Mouse (Mus musculus): ENCODE measurements around the gene Ankrd28.
A peak's percentile ranks its signal among the peaks of the same experiment; 100 is the strongest.
"Not testable (repeated sequence)": the region's sequence is repeated elsewhere in the genome, so short reads cannot be mapped to it uniquely, and the experiment has no call there.

The Ankrd28 gene

GRCm38 (mm10) chr14:31830571-31831369, at the start of gene Ankrd28:
TSS of gene Ankrd28 (minus strand) at chr14:31830651.
- DNase-seq (ENCODE audit: low read depth, low spot score): peak; percentile 95
- Histone ChIP-seq H3K36me3 (ENCODE audit: control insufficient read depth, insufficient read depth, low read length, poor library complexity, severe bottlenecking) (no peaks in the 10 kb centered on the region), H3K27me3 (ENCODE audit: control insufficient read depth, insufficient read depth, low read length, poor library complexity, severe bottlenecking) (no peaks in the 10 kb centered on the region; the same call in 1 of the 2 replicates)

- DNase-seq (ENCODE audit: low read depth, low spot score): no peak
- H3K36me3 ChIP-seq (ENCODE audit: control insufficient read depth, insufficient read depth, low read length, poor library complexity, severe bottlenecking): no peaks in the 10 kb centered on the region
- no peaks in the 10 kb centered on the region for H3K27me3 ChIP-seq (ENCODE audit: control insufficient read depth, insufficient read depth, low read length, poor library complexity, severe bottlenecking)
Observed at GRCm38 (mm10) chr14:31879456-31879855, 49.0 kb upstream of the Ankrd28 start.

DNA sequence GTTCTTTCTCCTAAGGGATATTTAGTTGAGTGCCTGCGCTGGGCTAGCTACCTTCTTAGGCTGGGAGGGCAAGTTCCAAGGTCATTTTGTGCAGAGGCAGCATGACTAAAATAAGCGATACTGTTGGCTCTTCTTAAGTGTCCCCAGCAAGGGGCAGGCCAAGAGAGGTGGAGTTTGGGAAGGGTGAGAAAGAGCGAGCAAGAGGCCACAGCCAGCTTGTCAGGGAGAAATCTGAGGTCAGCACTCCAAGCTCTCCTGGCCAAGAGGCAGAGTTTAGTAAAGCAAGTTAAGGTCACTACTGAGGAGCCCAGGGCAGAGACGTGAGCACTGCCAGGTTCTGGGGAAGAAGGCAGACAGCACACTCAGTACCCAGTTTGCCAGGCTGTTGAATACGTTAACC, 41.7 kb upstream of the Ankrd28 start:
- Histone ChIP-seq H3K36me3 (ENCODE audit: control insufficient read depth, insufficient read depth, low read length, poor library complexity, severe bottlenecking) (no peaks in the 10 kb centered on the region), H3K27me3 (ENCODE audit: control insufficient read depth, insufficient read depth, low read length, poor library complexity, severe bottlenecking) (no peaks in the 10 kb centered on the region)
- no peak for DNase-seq (ENCODE audit: low read depth, low spot score)

DNA sequence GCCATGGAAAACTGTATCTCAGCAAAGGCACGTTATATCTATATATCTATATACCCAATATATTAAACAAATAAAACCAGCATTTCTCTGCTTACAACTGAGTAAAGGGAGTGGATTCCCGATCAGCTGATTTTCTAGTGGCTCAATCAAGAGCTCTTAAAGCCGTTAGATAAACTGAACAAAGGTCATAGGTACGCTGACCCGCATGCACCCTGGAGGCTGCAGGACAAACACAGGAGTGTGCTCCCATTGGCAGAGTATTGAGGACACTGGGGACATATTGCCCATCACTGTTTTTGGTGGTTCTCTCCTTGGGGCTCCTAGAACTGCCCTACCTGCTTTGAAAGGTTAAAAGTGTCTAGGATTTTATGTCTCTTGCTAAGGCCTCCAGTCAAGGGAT, 40.0 kb upstream of the Ankrd28 start:
- Histone ChIP-seq H3K36me3 (ENCODE audit: control insufficient read depth, insufficient read depth, low read length, poor library complexity, severe bottlenecking) (no peaks in the 10 kb centered on the region), H3K27me3 (ENCODE audit: control insufficient read depth, insufficient read depth, low read length, poor library complexity, severe bottlenecking) (no peaks in the 10 kb centered on the region)
- DNase-seq (ENCODE audit: low read depth, low spot score): no peak

- no peaks in the 10 kb centered on the region for H3K36me3 ChIP-seq (ENCODE audit: control insufficient read depth, insufficient read depth, low read length, poor library complexity, severe bottlenecking)
Observed at GRCm38 (mm10) chr14:31868591-31868990, 38.1 kb upstream of the Ankrd28 start.

DNA sequence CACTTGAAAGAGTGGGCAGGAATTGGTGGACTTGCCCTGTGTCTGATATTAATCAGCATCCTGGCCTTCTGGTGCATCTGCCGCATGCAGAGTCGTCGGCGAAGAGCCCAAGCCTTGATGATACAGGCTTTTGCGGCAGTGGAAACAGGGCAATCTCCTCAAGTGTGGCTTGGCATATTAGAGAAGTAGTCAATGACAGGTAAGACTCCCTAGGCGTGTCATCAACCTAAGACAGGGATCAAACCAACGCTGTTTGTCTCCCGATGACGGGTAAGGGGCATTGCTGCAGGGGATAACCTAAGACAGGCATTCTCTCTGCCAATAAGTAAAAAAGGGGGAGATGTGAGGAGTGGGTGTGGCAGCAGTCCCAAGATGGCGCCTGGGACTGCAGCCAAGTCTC, 35.9 kb upstream of the Ankrd28 start:
- H3K27me3 ChIP-seq (ENCODE audit: control insufficient read depth, insufficient read depth, low read length, poor library complexity, severe bottlenecking); H3K36me3 ChIP-seq (ENCODE audit: control insufficient read depth, insufficient read depth, low read length, poor library complexity, severe bottlenecking); DNase-seq (ENCODE audit: low read depth, low spot score): not testable (repeated sequence)

More at GRCm38 (mm10) chr14:31868591-31868990, 38.1 kb upstream of the Ankrd28 start:
- no peaks in the 10 kb centered on the region for H3K27me3 ChIP-seq (ENCODE audit: control insufficient read depth, insufficient read depth, low read length, poor library complexity, severe bottlenecking)
- DNase-seq (ENCODE audit: low read depth, low spot score): no peak

- no peaks in the 10 kb centered on the region for H3K36me3 ChIP-seq (ENCODE audit: control insufficient read depth, insufficient read depth, low read length, poor library complexity, severe bottlenecking)
- DNase-seq (ENCODE audit: low read depth, low spot score): no peak
- H3K27me3 ChIP-seq (ENCODE audit: control insufficient read depth, insufficient read depth, low read length, poor library complexity, severe bottlenecking): no peaks in the 10 kb centered on the region
Observed at GRCm38 (mm10) chr14:31858679-31859078, 28.2 kb upstream of the Ankrd28 start.

DNA sequence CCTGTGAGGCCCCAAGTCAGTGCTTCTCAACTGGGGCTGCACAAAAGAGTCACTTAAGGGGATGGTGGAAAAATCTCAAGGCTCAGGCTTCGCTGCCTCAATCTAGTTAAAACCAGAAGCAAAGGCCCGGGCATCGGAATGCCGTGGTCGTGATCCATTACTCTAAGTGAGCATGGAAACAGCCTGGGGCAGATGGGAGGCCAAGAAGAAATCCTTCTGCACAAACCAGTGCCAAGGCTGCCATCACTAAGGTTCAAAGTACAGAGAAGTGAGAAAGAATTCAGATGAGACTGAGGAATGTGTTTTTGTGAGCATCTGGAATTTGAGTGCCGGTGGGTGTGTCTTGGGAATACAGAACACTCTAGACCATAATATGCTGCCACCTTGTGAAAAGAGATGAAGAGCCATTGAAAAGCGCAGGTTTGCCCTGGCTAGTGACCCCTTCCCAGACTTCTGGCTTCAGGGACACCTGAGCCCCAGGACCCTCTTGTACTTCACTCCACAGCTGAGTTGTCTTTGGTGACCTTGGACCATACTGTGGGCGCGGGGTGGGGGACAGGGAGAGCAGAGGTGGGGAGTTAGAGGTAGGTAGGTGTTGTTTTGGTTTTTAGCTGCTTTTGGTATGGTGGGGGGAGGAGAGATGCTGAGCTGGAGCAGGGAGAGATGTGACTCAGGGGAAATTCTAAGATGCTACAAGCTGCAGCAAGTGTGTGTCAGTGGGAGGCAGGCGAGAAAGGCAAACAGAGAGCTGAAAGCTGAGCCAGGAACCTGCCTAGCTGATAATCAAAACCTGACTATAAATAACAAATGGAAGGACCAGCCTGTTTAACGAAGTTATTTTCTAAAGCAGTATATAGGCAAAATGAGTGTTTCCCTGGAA, 26.9 kb upstream of the Ankrd28 start:
- Histone ChIP-seq H3K36me3 (ENCODE audit: control insufficient read depth, insufficient read depth, low read length, poor library complexity, severe bottlenecking) (no peaks in the 10 kb centered on the region), H3K27me3 (ENCODE audit: control insufficient read depth, insufficient read depth, low read length, poor library complexity, severe bottlenecking) (no peaks in the 10 kb centered on the region)
- no peak for DNase-seq (ENCODE audit: low read depth, low spot score)

DNA sequence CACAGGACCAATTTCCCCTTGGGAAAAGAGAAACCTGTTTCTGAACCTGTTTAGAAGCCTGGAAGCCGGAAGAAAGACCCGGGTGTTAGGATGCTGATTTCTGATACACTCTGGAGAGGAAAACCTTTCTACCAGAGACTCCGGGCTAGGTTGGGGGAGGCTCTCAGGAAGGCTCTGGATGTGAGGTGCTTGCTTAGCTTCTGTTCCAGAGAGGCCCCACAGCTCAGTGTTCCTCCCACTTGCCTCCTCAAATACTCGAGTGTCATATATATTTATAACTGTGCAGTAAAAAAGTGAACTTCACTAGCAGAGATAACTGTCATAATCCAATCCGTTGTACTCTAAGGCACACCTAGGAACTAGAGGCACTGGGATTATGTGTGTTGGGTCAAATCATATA, 25.6 kb upstream of the Ankrd28 start:
- no peak for DNase-seq (ENCODE audit: low read depth, low spot score)
- Histone ChIP-seq H3K36me3 (ENCODE audit: control insufficient read depth, insufficient read depth, low read length, poor library complexity, severe bottlenecking) (no peaks in the 10 kb centered on the region), H3K27me3 (ENCODE audit: control insufficient read depth, insufficient read depth, low read length, poor library complexity, severe bottlenecking) (no peaks in the 10 kb centered on the region)

DNA sequence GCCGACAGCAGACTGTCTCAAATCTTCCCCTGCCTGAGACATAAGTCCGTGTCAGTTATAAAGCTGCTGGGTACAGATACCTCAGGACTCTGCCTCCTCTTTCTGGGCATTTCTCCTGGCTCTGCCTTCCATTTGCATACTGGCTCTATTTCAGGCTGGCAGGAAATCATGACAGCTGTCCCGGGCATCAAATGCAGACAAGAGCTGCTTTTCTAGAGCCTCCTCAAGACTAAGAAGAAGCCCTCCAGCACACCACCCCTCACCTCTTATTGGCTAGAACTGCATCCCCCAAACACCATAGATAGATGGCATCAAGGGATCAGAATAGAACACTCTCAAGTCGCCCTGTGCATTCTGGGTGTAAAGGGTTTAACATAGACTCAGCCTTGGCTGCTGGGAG, 24.2 kb upstream of the Ankrd28 start:
- DNase-seq (ENCODE audit: low read depth, low spot score): no peak
- Histone ChIP-seq H3K27me3 (ENCODE audit: control insufficient read depth, insufficient read depth, low read length, poor library complexity, severe bottlenecking) (no peaks in the 10 kb centered on the region), H3K36me3 (ENCODE audit: control insufficient read depth, insufficient read depth, low read length, poor library complexity, severe bottlenecking) (no peaks in the 10 kb centered on the region)

DNA sequence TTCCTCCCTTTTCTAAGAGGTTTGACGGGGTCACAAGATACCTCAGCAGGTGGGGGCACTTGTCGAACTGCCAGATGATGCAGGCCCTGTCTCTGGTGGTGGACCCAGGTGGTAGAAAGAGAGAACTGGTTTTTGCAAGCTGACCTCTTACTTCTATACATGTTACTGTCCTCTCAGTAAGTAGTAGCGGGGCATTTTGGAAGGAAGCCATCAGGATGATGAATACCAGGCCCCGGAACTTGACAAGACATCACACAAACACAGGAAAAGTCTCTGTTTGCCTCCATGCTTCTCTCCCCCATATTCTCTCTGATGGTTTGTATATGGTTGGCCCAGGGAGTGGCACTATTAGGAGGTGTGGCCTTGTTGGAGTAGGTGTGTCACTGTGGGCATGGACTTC, 13.1 kb upstream of the Ankrd28 start:
- Histone ChIP-seq H3K36me3 (ENCODE audit: control insufficient read depth, insufficient read depth, low read length, poor library complexity, severe bottlenecking) (no peaks in the 10 kb centered on the region), H3K27me3 (ENCODE audit: control insufficient read depth, insufficient read depth, low read length, poor library complexity, severe bottlenecking) (no peaks in the 10 kb centered on the region)
- DNase-seq (ENCODE audit: low read depth, low spot score): no peak

- Histone ChIP-seq H3K36me3 (ENCODE audit: control insufficient read depth, insufficient read depth, low read length, poor library complexity, severe bottlenecking) (no peaks in the 10 kb centered on the region), H3K27me3 (ENCODE audit: control insufficient read depth, insufficient read depth, low read length, poor library complexity, severe bottlenecking) (no peaks in the 10 kb centered on the region; the same call in 1 of the 2 replicates)
- no peak for DNase-seq (ENCODE audit: low read depth, low spot score)
Observed at GRCm38 (mm10) chr14:31832022-31832421, 1.6 kb upstream of the Ankrd28 start.

DNA sequence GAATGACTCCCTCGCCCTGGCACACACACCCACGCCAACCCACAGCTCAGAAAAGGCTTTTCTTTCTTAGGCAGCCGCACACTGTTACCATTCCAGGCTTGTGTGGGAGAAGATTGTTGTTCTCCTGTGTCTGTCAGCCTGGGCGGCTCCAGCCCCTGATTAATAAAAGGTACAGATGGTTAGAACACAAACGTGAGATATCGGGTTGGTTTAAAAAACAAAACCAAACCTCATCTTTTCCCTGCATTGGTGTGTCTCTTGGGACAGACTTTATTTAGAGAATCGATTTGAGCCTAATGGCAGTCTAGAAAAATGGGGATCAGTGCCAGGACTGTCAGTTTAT, 890 bp upstream of the Ankrd28 start:
- DNase-seq (ENCODE audit: low read depth, low spot score): no peak
- no peaks in the 10 kb centered on the region; the same call in 1 of the 2 replicates for H3K27me3 ChIP-seq (ENCODE audit: control insufficient read depth, insufficient read depth, low read length, poor library complexity, severe bottlenecking)
- H3K36me3 ChIP-seq (ENCODE audit: control insufficient read depth, insufficient read depth, low read length, poor library complexity, severe bottlenecking): no peaks in the 10 kb centered on the region

DNA sequence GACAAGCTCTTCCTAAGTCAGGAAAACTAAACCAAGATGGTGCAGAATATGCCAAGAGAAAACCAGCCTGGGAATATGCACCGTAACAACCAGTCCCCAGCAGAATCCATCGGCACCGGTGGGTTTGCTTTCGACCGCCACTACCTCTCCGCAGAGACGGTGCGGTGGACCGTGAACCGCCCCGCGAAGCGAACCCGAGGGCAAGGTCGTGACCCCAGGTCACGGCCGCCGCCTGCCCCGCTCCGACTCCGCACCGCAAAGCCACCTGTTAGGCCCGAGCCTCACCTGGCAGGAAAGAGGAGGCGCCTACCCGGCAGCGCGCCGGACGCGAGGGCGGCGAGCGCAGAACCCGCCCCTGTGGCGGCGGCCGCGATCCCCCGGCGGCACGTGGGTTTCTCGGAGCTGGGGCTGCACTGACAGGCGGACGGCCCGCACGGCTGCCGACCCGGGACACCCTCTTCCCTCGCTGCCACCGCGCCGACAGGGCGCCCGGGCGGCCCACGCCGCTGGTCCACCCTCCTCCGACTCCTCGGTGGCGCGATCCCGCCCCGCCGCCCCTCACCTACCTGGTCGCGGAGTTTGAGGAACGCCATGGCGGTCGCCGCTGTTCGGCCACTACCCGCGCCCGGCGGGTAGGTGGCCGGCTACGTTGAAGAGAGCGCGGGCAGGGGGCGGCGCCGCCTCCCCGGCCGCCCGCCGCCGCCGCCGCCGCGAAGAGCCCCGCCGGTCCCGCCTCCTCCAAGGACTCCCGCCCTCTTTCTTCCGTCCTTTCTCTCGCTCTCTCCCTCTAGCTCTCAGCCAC, 489 bp downstream of the Ankrd28 start:
- DNase-seq (ENCODE audit: low read depth, low spot score): peak; percentile 77

More for the DNA sequence above, 489 bp downstream of the Ankrd28 start:
- no peaks in the 10 kb centered on the region for H3K36me3 ChIP-seq (ENCODE audit: control insufficient read depth, insufficient read depth, low read length, poor library complexity, severe bottlenecking)
- no peaks in the 10 kb centered on the region; the same call in 1 of the 2 replicates for H3K27me3 ChIP-seq (ENCODE audit: control insufficient read depth, insufficient read depth, low read length, poor library complexity, severe bottlenecking)

All from splenic B cell, adult 2 months (primary cell).